Mouse (Mus musculus) granulocyte monocyte progenitor cell, adult 5-6 weeks (primary cell): ENCODE data around the gene Gm572. TPM values are rescaled to one million over a fixed set of nuclear protein-coding genes. Genes with fewer than 3 reads are reported as not detected.

Experiments
- ATAC-seq: replicated peaks from 2 replicates; pipeline ENCODE4 v1.8.0; 2016; ENCODE audit warnings: mild to moderate bottlenecking, moderate TSS enrichment, inconsistent platforms; ENCODE audit not compliant: poor library complexity, severe bottlenecking
- total RNA-seq, 2 experiments: library from RNA; stranded (forward) in 1 of 2; stranded (reverse) in 1 of 2; fragments of 200-712, 200-1000 nt in 1 of 2; fragments of >200 nt in 1 of 2; fragmentation: Nextera tagmentation in 1 of 2; gene quantifications; 2 replicates each; pipeline ENCODE4 v1.2.3; 2014 to 2017

The Gm572 gene
- total RNA-seq, 2 experiments from 2014 or later = not detected

GRCm38 (mm10) chr4:148662168-148662965, 19.2 kb downstream of the Gm572 start:
- peak; percentile 76 for ATAC-seq

- no peak for ATAC-seq
These were observed 20.2 kb downstream of the Gm572 start for GRCm38 (mm10) chr4:148663326-148663725.

- ATAC-seq = no peak
These were observed 20.9 kb downstream of the Gm572 start for GRCm38 (mm10) chr4:148664021-148664420.

DNA sequence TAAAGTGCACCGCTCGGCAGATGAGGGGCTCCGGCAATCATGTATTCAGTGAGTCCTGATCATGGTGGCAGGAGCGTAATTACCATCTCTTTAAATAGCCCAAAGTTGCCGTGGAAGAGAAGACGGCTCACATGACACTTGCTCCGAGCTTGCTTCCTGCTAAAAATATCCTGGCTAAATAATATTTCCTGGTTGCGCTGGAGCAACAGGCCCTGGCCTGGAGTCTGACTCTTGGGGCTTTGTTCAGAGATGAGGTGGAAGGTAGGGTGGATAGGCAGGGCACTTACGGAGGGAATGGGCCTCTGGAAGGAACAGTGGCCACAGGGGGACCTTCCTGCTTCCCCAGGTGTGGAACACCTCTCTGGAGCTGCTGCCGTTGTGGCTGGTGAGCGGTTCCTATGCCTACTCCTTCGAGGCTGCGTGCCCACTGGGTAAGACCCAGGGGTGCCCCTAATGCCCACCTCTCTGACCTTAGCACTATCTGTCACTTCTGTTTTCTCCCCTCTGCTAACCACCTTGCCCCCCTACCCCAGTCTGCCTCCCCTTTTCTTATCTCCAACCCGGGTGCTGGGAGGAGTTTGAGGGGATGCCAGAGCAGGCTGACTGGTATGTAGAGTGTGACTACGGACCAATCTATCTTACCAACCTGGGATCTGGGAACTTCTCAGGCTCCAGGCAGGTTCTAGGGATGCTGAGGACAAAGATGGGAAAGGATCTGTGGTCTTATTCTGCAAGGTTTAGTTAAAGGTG, 24.1 kb downstream of the Gm572 start:
- no peak for ATAC-seq

DNA sequence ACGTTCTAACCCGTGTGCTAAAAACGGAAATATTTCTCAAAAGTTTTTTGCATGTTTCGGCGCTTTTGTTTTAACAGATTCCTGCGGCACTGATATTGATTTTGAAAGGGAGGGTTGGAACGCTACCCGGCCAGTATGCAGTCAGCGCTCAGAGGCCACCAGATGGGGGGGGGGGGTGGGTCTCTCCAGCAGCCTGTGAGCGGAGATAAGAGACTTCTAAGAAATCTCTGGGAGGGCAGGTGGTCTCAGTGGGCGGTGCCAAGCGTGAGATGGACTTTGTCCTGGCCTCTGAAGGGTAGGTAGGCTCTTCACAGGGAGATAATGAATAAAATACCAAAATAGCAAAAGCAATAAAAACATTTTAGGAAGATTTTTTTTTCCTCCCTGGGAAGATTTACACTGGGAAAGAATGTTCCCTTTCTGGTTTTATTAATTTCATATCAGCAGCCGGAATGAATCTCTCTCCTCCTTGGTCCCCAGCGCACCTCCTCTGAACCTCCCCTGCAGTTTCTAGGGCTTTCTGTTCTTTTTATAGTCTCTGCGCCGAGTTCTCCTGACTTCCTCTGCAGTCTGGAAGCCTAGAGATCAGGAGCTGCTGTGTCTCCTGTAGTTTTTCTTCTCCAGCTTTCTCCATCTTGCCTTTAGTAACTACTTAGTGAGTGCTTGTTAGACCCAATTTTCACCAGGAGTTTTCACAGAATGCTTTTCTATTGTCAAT, 28.3 kb downstream of the Gm572 start:
- no peak for ATAC-seq

GRCm38 (mm10) chr4:148675043-148675442, 31.9 kb downstream of the Gm572 start:
- no peak for ATAC-seq

GRCm38 (mm10) chr4:148676188-148676960, 33.3 kb downstream of the Gm572 start:
- ATAC-seq = peak; percentile 86

GRCm38 (mm10) chr4:148676961-148677637, 34.0 kb downstream of the Gm572 start:
- no peak for ATAC-seq

- ATAC-seq = no peak
These were observed 35.0 kb downstream of the Gm572 start for GRCm38 (mm10) chr4:148678105-148678504.

DNA sequence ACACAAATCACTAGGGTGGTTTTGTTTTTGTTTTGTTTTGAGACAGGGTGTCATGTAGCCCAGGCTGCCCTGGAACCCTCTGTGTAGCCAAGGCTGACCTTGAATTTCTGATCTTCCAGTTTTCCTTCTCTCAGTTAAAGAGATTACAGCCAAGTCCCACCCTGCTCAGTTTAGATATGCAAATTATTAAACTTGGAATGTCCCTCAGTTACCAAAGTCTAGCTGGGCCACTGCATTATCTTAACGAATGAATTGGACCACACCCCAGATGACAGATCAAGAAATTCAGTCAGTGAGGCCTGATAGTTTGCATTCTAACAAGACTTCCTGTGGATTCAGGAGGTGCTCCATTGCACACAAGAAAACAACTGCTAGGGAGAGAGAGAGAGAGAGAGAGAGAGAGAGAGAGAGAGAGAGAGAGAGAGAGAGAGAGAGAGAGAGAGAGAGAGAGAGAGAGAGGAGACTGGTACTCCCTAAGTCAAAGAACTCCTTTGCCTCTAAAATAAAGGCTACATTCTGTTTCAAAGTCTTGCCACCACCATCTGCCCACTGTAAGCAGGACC, 37.5 kb downstream of the Gm572 start:
- ATAC-seq = no peak

- ATAC-seq = peak; percentile 46
These were observed 38.3 kb downstream of the Gm572 start for GRCm38 (mm10) chr4:148681429-148681828.

GRCm38 (mm10) chr4:148682961-148683360, 39.8 kb downstream of the Gm572 start:
- ATAC-seq = peak; percentile 18; the same call in 1 of the 2 replicates

DNA sequence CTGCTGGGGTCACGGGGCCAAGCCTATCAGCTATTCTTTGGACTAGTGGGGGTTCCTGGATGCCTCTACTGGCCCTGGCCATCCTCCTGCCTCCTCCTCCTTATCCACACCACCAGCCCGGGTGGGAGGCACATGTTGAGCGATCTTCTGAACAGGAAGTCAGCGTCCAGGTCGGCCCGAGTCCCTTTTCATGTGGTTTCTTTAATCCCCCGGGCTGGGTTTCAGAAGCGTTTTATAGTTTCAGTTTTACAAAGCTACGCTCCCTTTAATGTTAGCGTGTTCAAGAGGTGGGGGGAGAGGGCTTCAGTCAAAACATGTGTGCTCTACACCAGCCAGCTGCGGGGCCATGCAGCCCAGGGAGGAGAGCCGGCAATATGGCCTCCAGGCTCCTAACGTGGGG, 40.4 kb downstream of the Gm572 start:
- ATAC-seq = peak; percentile 26; the same call in 1 of the 2 replicates

GRCm38 (mm10) chr4:148686491-148686941, 43.4 kb downstream of the Gm572 start:
- no peak for ATAC-seq

DNA sequence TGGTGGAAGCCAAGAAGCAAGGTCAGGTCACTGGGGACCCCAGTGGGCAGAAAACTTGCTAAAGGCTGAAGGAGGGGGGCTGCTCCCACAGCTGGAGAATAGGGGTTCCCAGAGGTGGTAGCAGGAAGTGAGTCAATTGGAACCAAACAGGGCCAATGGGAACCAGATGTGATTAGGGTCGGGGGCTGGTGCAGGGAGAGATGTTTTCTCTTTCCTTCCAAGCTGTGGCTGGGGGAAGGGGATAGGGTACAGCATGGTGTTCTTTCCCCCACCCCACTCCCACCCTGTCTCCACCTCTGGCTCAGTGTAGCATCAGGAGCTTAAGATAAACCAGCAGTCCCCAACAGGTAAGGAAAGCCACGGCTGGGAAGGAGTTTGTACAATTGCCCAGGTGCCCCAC, 45.0 kb downstream of the Gm572 start:
- no peak for ATAC-seq

DNA sequence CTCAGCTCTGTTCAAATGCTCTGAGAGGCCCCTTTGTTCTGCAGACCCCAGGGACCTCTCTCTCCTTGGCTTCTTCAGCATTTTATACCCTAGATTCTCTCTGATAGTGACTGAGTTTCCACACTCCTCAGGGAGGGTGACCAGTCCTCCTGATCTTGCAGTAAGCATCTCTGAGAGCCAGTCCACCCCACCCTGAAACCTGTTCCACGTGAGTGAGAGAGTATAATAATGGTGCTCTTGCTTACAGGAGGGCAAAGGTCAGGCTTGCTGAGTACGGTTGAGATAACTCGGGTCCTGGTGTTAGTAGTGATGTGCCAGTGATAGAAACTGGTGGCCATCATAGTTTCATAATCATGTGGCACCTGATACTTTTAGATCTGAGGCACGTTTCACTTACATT, 48.1 kb downstream of the Gm572 start:
- no peak for ATAC-seq

DNA sequence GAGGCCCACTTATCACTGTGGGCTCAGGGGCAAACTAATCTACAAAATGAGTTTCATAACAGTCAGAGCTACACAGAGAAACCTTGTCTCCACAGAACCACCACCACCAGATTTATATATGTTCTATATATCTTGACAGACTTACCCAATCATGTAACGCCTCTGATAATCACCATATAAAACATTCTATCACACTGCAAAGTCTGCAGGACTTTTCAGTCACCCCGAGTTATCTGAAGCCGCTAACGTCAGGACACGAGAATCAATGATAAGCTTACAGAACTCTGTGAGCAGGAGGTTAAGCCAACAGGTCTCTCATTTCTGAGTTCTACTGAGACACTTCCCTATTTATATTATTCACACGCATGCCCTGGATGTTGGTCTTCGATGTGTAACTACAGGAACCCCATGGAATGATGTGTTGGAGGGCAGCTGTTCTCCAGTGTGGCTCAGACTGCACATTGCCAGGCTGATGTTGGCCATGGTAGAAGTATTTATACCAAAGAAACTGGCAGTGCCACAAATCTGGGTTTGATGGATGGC, 50.4 kb downstream of the Gm572 start:
- ATAC-seq = no peak

- ATAC-seq = peak; percentile 75
These were observed 61.6 kb downstream of the Gm572 start for GRCm38 (mm10) chr4:148704756-148705155.

- no peak for ATAC-seq
These were observed 65.7 kb downstream of the Gm572 start for GRCm38 (mm10) chr4:148708836-148709235.
